Comparison of ENCODE assay signal across 10 mouse cellular contexts in the genomic region with DNA sequence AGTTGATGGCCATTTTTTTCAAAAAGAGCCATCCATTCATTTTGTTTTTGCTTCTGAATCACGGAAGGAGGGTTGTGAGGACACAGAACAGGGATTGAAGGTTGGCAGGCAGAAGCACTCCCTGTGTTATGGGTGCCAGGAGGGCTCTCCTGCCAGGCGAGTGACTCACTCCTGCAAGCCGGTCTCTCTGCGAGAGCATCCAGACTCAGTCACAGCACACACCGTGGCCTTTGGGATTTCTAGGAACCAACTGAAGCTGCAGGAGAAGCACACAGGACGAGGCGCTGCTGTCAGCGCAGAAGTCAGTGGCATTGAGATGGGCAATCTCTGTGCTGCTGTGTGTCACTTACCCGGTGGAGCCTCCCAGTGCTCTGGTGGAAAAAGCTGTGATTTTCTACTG.
DNase-seq lines count a peak whose midpoint lies in the region.
"Had no signal": no experiment of that assay in that cellular context is flagged by ENCODE, and none has a peak within 500 bp of the region (broad histone marks: within the 10 kb centered on the region; RNA-seq: fewer than 3 reads in every experiment).

No protein-coding gene starts in this region.

- no peak overlapping the region for H3K4me3 ChIP-seq in embryonic facial prominence, embryonic 10.5 days
- H3K4me3 ChIP-seq: limb, embryonic 15.5 days had no signal

- H3K27me3 ChIP-seq in embryonic facial prominence, embryonic 10.5 days (replicated peaks; ENCODE audit: low read depth, poor library complexity, severe bottlenecking) = no peaks in the 10 kb centered on the region
- H3K27me3 ChIP-seq: limb, embryonic 15.5 days had no signal

- 82% methylated on average over 9 of the region's 9 CpGs for WGBS in embryonic facial prominence, embryonic 10.5 days

- H3K36me3 ChIP-seq in embryonic facial prominence, embryonic 10.5 days (replicated peaks) = no peaks in the 10 kb centered on the region
- H3K36me3 ChIP-seq: limb, embryonic 15.5 days had no signal

- 0 out of 2 replicates have a peak overlapping the region, but pooled peaks have one; percentile 36 for H3K27ac ChIP-seq in embryonic facial prominence, embryonic 10.5 days (replicated peaks)
- H3K27ac ChIP-seq: limb, embryonic 15.5 days had no signal

- DNase-seq in frontal cortex, adult 2 months (ENCODE audit: extremely low spot score in 1 of 2, low spot score in 1 of 2) = peak; percentile 7 to 42
- no peak for DNase-seq in frontal cortex, postnatal 10 days (ENCODE audit: low spot score in 2 of 2)
- DNase-seq in right cerebral cortex, adult 18-20 months = peak; percentile 40
- no peak for DNase-seq in right cerebral cortex, adult 2 months (ENCODE audit: low spot score in 2 of 2)
- DNase-seq in embryonic facial prominence, embryonic 10.5 days (ENCODE audit: low spot score) = no peak
- DNase-seq in telencephalon, adult 2 months (ENCODE audit: low read depth, low spot score) = peak; percentile 17
- no peak for DNase-seq in spleen, postnatal 36 days (ENCODE audit: low spot score in 2 of 2)
- no peak for DNase-seq in urinary bladder, postnatal 25 days (ENCODE audit: low spot score)
- DNase-seq: kidney, adult 18-20 months had no signal

- H3K4me1 ChIP-seq in embryonic facial prominence, embryonic 10.5 days = peaks cover 21% of the 10 kb centered on the region

- no peaks in the 10 kb centered on the region for H3K9me3 ChIP-seq in embryonic facial prominence, embryonic 10.5 days
- H3K9me3 ChIP-seq: limb, embryonic 15.5 days had no signal

Comparison
In these comparisons a context has a peak if more than half of its experiments do, and no peak if none do; other contexts are left out.
1. DNase-seq: peak in frontal cortex, adult 2 months (2 of 2), right cerebral cortex, adult 18-20 months (single experiment) and telencephalon, adult 2 months (single experiment); none in frontal cortex, postnatal 10 days (0 of 2), right cerebral cortex, adult 2 months (0 of 2), embryonic facial prominence, embryonic 10.5 days (single experiment), spleen, postnatal 36 days (0 of 2) and urinary bladder, postnatal 25 days (single experiment).